Mouse (Mus musculus): Measurements from ENCODE around the gene Ifi211. TPM values are rescaled to one million over a fixed set of nuclear protein-coding genes. Genes with fewer than 3 reads are reported as not detected.
"Not testable (repeated sequence)": the region's sequence is repeated elsewhere in the genome, so short reads cannot be mapped to it uniquely, and the experiment has no call there.

The Ifi211 gene
- polyA plus RNA-seq, 2 experiments = 1.2 to 1.6 TPM

DNA sequence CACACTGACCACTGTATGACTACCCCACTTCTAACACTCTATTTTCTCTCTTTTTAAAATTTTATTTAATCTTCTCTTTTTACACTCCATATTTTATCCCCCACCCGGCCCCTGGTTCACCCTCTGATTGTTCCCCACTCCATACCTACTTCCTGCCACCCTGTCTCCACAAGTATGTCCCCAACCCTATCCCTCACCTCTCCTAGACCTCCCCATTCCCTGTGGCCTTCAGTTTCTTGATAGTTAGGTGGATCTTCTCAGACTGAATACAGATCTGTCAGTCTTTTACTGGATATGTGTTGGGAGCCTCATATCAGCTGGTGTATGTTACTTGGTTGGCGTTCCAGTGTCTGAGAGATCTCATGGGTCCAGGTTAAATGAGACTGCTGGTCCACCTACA lies 1.7 kb upstream of the Ifi211 start:
- Histone ChIP-seq H3K4me3 (ENCODE audit: insufficient read depth in 1 of 2, low read depth in 2 of 2, low read length in 2 of 2) (no peak overlapping the region), H3K27ac (no peak overlapping the region), H3K36me3 (replicated peaks; ENCODE audit: control insufficient read depth, insufficient read depth, low read depth) (no peaks in the 10 kb centered on the region), H3K4me1 (replicated peaks; ENCODE audit: control insufficient read depth in 2 of 2, insufficient read depth in 2 of 2, low read length in 1 of 2) (no peaks in the 10 kb centered on the region), H3K4me2 (ENCODE audit: low read depth) (no peak overlapping the region), H3K9me3 (ENCODE audit: control insufficient read depth, low read length) (no peaks in the 10 kb centered on the region), H3K27me3 (ENCODE audit: control insufficient read depth, insufficient read depth, low read length) (no peaks in the 10 kb centered on the region), H3K9ac (replicated peaks) (no peak overlapping the region)
- TF ChIP-seq EP300 (IDR thresholded peaks at IDR 0.05; ENCODE audit: low read depth) (no peak), CTCF (IDR thresholded peaks at IDR 0.05; ENCODE audit: low read depth) (no peak)
- DNase-seq (ENCODE audit: low read depth in 3 of 3, low spot score in 3 of 3) (no peak), ATAC-seq (ENCODE audit: insufficient read depth) (no peak)
- WGBS (ENCODE audit: insufficient replicate concordance) = 57% methylated on average over 2 of the region's 2 CpGs

DNA sequence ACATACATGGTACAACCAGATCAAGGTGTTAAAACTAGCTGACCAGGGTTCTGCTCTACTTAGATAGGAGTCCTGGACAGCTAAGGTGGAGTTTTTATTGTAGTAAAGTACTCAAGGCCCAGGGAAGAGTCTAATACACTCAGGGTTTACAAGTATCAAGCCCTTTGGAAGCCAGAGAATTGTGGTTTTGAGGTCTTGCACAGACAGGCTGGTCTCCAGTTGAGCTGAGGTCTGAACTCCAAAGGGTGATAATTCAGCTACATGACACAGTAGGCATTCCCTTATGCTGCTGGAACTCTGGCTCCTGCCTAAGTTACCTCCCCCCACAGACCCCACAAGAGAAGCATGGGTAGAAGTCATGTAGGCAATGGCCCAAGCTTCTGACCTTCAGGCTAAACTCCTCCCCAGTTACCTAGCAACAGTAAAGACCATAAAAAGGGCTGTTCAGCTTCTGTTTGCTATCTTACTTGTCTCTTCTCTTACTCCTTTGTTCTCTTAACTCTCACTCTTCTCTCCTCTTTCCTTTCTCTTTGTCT lies 478 bp upstream of the Ifi211 start:
- not testable (repeated sequence) for H3K4me1 ChIP-seq (replicated peaks; ENCODE audit: control insufficient read depth in 2 of 2, insufficient read depth in 2 of 2, low read length in 1 of 2); H3K4me3 ChIP-seq (ENCODE audit: insufficient read depth in 1 of 2, low read depth in 2 of 2, low read length in 2 of 2); ATAC-seq (ENCODE audit: insufficient read depth); H3K9me3 ChIP-seq (ENCODE audit: control insufficient read depth, low read length); H3K36me3 ChIP-seq (replicated peaks; ENCODE audit: control insufficient read depth, insufficient read depth, low read depth); H3K27me3 ChIP-seq (ENCODE audit: control insufficient read depth, insufficient read depth, low read length); DNase-seq (ENCODE audit: low read depth in 3 of 3, low spot score in 3 of 3); H3K4me2 ChIP-seq (ENCODE audit: low read depth); H3K27ac ChIP-seq; H3K9ac ChIP-seq (replicated peaks)

DNA sequence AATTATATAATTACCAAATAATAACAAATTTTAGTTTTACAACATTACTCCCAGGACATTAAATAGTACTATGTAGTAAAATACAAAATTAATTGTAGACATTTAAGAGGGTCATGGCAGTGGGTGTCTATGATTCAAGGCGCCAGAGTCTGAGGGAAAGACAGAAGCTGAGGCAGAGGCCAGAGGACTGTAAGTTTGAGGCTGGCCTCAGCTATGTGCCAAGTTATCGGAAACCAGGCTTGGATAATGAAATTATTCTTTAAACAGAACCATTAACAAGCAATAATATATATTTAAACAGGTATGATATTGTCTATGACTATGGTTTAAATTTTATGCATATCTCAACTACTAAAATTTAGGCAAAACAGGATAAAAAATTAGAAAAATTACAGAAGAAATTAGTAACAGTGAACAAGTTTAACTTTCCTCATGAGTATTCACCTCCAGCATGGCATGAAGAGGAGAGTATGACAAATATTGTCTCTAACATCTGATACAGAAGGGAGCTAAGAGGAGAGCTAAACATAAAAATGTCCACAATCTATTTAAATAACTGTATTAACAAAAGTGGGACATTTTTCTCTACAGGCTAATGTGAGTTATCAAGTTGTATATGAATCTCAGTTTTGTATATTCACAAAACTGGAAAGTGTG lies 910 bp downstream of the Ifi211 start:
- no peak overlapping the region for H3K27ac ChIP-seq
- no peaks in the 10 kb centered on the region for H3K27me3 ChIP-seq (ENCODE audit: control insufficient read depth, insufficient read depth, low read length)
- H3K4me2 ChIP-seq (ENCODE audit: low read depth) = no peak overlapping the region
- no peak overlapping the region for H3K4me3 ChIP-seq (ENCODE audit: insufficient read depth in 1 of 2, low read depth in 2 of 2, low read length in 2 of 2)
- no peaks in the 10 kb centered on the region for H3K9me3 ChIP-seq (ENCODE audit: control insufficient read depth, low read length)
- DNase-seq (ENCODE audit: low read depth in 3 of 3, low spot score in 3 of 3) (no peak), ATAC-seq (ENCODE audit: insufficient read depth) (no peak)
- H3K36me3 ChIP-seq (replicated peaks; ENCODE audit: control insufficient read depth, insufficient read depth, low read depth) = no peaks in the 10 kb centered on the region
- H3K9ac ChIP-seq (replicated peaks) = no peak overlapping the region
- H3K4me1 ChIP-seq (replicated peaks; ENCODE audit: control insufficient read depth in 2 of 2, insufficient read depth in 2 of 2, low read length in 1 of 2) = no peaks in the 10 kb centered on the region
- 68% methylated on average over 2 of the region's 2 CpGs for WGBS (ENCODE audit: insufficient replicate concordance)
- TF ChIP-seq EP300 (IDR thresholded peaks at IDR 0.05; ENCODE audit: low read depth) (no peak), CTCF (IDR thresholded peaks at IDR 0.05; ENCODE audit: low read depth) (no peak)

DNA sequence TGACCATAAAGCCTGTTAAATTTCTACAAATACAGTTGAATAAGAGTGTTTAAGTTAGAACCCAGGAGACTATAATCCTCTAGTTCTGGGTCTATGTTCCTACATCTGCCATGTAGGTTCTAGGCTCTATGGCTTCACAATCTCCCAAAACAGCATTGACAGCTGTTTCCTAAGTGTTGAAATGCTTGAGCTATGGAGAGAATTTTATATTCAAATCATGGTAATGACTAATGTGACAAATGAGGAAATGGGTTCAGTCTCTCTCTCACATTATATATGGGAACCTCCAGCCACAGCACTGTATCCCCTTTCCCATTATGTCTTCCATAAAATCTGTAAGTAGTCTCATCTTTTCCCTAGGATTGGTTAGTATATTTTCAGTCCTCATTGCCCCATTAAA lies 4.5 kb downstream of the Ifi211 start:
- not testable (repeated sequence) for H3K9ac ChIP-seq (replicated peaks); ATAC-seq (ENCODE audit: insufficient read depth); H3K27me3 ChIP-seq (ENCODE audit: control insufficient read depth, insufficient read depth, low read length); H3K4me2 ChIP-seq (ENCODE audit: low read depth); DNase-seq (ENCODE audit: low read depth in 3 of 3, low spot score in 3 of 3); H3K36me3 ChIP-seq (replicated peaks; ENCODE audit: control insufficient read depth, insufficient read depth, low read depth); H3K27ac ChIP-seq; H3K4me3 ChIP-seq (ENCODE audit: insufficient read depth in 1 of 2, low read depth in 2 of 2, low read length in 2 of 2); H3K4me1 ChIP-seq (replicated peaks; ENCODE audit: control insufficient read depth in 2 of 2, insufficient read depth in 2 of 2, low read length in 1 of 2); H3K9me3 ChIP-seq (ENCODE audit: control insufficient read depth, low read length)

DNA sequence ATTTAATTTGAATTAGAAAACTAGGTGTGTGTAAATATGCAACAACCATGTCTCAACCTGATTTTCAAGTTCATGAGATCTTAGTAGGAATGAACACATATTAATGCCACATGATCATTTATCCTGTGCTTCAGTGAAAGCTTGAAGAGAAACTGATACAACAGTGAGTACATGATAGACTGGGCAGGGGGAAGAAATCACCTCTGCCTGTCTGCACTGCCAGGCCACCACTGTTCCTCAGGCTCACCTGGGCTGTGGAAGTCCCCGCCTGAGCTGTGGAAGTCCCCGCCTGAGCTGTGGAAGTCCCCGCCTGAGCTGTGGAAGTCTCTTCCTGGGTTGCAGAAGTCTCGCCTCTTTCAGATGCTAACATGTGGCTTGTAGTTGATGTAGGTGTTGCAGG lies 7.0 kb downstream of the Ifi211 start:
- not testable (repeated sequence) for H3K4me3 ChIP-seq (ENCODE audit: insufficient read depth in 1 of 2, low read depth in 2 of 2, low read length in 2 of 2); H3K27me3 ChIP-seq (ENCODE audit: control insufficient read depth, insufficient read depth, low read length); DNase-seq (ENCODE audit: low read depth in 3 of 3, low spot score in 3 of 3); H3K36me3 ChIP-seq (replicated peaks; ENCODE audit: control insufficient read depth, insufficient read depth, low read depth); H3K4me1 ChIP-seq (replicated peaks; ENCODE audit: control insufficient read depth in 2 of 2, insufficient read depth in 2 of 2, low read length in 1 of 2); ATAC-seq (ENCODE audit: insufficient read depth); H3K4me2 ChIP-seq (ENCODE audit: low read depth); H3K27ac ChIP-seq; H3K9me3 ChIP-seq (ENCODE audit: control insufficient read depth, low read length); H3K9ac ChIP-seq (replicated peaks)
- 91% methylated on average over 4 of the region's 4 CpGs for WGBS (ENCODE audit: insufficient replicate concordance)

DNA sequence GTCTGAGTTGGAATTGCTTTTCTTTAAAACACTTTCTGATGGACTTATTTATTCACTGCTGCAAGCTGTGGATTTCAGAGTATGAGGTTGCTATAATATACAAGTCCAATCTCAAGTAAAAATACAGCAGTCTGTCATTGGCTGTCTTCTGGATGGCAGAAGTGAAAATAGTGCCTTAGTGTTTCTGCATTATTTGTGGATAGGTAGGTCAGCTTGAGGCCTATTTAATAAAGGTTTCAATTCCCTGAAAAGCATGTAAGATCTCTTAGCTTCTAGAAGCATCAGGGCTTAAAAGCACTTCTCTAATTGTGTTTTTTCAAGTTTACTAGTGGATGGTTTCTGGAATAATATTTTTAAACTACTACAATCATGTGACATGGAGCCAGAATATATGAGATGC lies 23.1 kb downstream of the Ifi211 start:
- not testable (repeated sequence) for H3K4me1 ChIP-seq (replicated peaks; ENCODE audit: control insufficient read depth in 2 of 2, insufficient read depth in 2 of 2, low read length in 1 of 2); DNase-seq (ENCODE audit: low read depth in 3 of 3, low spot score in 3 of 3); H3K9ac ChIP-seq (replicated peaks); H3K4me2 ChIP-seq (ENCODE audit: low read depth); ATAC-seq (ENCODE audit: insufficient read depth); H3K27me3 ChIP-seq (ENCODE audit: control insufficient read depth, insufficient read depth, low read length); H3K9me3 ChIP-seq (ENCODE audit: control insufficient read depth, low read length); H3K36me3 ChIP-seq (replicated peaks; ENCODE audit: control insufficient read depth, insufficient read depth, low read depth); H3K27ac ChIP-seq; H3K4me3 ChIP-seq (ENCODE audit: insufficient read depth in 1 of 2, low read depth in 2 of 2, low read length in 2 of 2)

DNA sequence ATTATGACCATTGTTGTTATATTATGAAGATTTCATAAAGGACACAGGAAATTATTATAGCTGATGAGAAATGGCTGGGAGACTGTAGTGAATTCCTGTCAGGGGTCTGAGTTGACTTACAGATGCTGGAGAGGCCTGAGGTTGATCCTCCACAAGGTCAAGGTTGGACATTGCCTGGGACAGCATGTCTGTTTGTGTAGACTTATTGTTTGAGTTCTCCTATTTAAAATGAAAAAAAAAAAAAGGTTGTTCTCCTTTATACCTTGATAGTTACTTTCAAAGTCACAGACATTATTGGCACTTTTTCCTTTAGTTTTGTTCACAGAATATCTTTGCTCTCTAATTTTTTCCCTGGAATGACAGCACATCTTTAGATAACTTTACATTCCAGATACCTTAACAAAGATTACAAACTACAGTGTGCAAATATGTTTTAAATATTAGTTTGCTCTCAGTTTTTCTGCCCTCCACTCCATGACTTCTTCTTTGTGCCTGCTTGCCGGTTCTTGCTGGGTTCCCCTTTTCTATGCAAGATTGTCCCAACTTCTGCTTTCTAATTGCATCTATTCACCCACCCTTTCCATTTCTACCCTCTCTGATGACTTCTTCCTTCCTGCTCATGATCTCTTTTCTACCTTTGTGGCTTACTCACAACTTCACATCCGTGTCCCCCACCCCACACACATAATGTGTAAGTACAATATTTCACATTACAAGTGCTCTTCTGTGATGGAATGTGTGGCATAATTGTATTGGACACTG lies 25.6 kb downstream of the Ifi211 start:
- H3K36me3 ChIP-seq (replicated peaks; ENCODE audit: control insufficient read depth, insufficient read depth, low read depth); DNase-seq (ENCODE audit: low read depth in 3 of 3, low spot score in 3 of 3); H3K4me3 ChIP-seq (ENCODE audit: insufficient read depth in 1 of 2, low read depth in 2 of 2, low read length in 2 of 2); H3K9me3 ChIP-seq (ENCODE audit: control insufficient read depth, low read length); H3K9ac ChIP-seq (replicated peaks); ATAC-seq (ENCODE audit: insufficient read depth); H3K27me3 ChIP-seq (ENCODE audit: control insufficient read depth, insufficient read depth, low read length); H3K27ac ChIP-seq; H3K4me2 ChIP-seq (ENCODE audit: low read depth); H3K4me1 ChIP-seq (replicated peaks; ENCODE audit: control insufficient read depth in 2 of 2, insufficient read depth in 2 of 2, low read length in 1 of 2): not testable (repeated sequence)
- WGBS (ENCODE audit: insufficient replicate concordance) = 0% methylated on average over 1 of the region's 2 CpGs
